In the genomic region with DNA sequence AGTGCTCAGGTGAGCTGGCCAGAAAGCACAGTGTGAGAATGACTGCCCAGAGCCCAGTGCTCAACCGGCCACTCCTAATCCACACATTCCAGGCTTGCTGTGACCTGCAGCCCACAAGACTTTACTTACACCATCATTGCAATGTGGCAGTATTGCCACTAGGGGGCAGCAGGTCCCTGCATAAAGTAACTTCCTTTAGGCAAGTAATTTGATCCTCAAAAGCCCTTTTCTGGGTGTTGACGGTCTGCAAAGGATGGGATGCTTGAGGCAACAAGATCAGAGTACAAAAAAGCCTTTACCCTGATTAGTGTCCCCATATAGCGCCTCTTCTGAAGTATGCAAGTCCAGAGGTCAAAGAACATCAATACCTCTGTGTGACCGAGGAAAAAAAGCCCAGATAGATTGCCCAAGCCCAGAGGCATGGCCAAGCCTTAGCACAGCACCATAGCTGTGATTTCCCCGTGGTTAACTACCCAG, we compare ENCODE assay signal across 8 mouse cellular contexts.
A peak's percentile ranks its signal among the peaks of the same experiment; 100 is the strongest.
DNase-seq lines count a peak whose midpoint lies in the region; ATAC-seq and TF ChIP-seq lines count a peak whose summit lies in the region.

No protein-coding gene starts in this region.

- WGBS in embryonic facial prominence, embryonic 13.5 days: 5% methylated on average over 5 of the region's 5 CpGs
- WGBS in kidney, postnatal 0 days: 7% methylated on average over 5 of the region's 5 CpGs
- 16% methylated on average over 5 of the region's 5 CpGs for WGBS in liver, embryonic 12.5 days (ENCODE audit: insufficient replicate concordance)
- 24% methylated on average over 5 of the region's 5 CpGs for WGBS in neural tube, embryonic 12.5 days
- WGBS in stomach, postnatal 0 days: 16% methylated on average over 5 of the region's 5 CpGs

- 0 out of 2 replicates have a peak, but pooled peaks cover 4% of the 10 kb centered on the region for H3K9me3 ChIP-seq in embryonic facial prominence, embryonic 13.5 days
- no peaks in the 10 kb centered on the region for H3K9me3 ChIP-seq in kidney, postnatal 0 days (replicated peaks; ENCODE audit: low read length)
- H3K9me3 ChIP-seq in liver, embryonic 12.5 days (replicated peaks): no peaks in the 10 kb centered on the region
- peaks cover 6% of the 10 kb centered on the region; the same call in 1 of the 2 replicates for H3K9me3 ChIP-seq in neural tube, embryonic 12.5 days
- no peaks in the 10 kb centered on the region for H3K9me3 ChIP-seq in stomach, postnatal 0 days (ENCODE audit: control insufficient read depth, low read length)

- 0 out of 2 replicates have a peak, but pooled peaks cover 2% of the 10 kb centered on the region for H3K27me3 ChIP-seq in embryonic facial prominence, embryonic 13.5 days
- H3K27me3 ChIP-seq in kidney, postnatal 0 days (ENCODE audit: insufficient read depth, low read length): no peaks in the 10 kb centered on the region
- no peaks in the 10 kb centered on the region for H3K27me3 ChIP-seq in liver, embryonic 12.5 days (replicated peaks)
- H3K27me3 ChIP-seq in neural tube, embryonic 12.5 days (replicated peaks): no peaks in the 10 kb centered on the region
- H3K27me3 ChIP-seq in stomach, postnatal 0 days (ENCODE audit: control insufficient read depth, insufficient read depth, low read length): no peaks in the 10 kb centered on the region

- DNase-seq in A20 (ENCODE audit: low read depth, low spot score): peak; percentile 72
- DNase-seq in adrenal gland, postnatal 4 days (ENCODE audit: low spot score in 2 of 2): peak; percentile 53 to 68
- peak; percentile 72 for DNase-seq in heart, adult 8-10 months (ENCODE audit: low spot score)
- peak; percentile 94 for DNase-seq in kidney, postnatal 0 days (ENCODE audit: low spot score)
- DNase-seq in stomach, postnatal 0 days (ENCODE audit: low spot score): peak; percentile 85

- H3K36me3 ChIP-seq in embryonic facial prominence, embryonic 13.5 days: no peaks in the 10 kb centered on the region
- H3K36me3 ChIP-seq in kidney, postnatal 0 days (ENCODE audit: insufficient read depth, low read length): no peaks in the 10 kb centered on the region
- no peaks in the 10 kb centered on the region for H3K36me3 ChIP-seq in liver, embryonic 12.5 days
- H3K36me3 ChIP-seq in neural tube, embryonic 12.5 days: no peaks in the 10 kb centered on the region
- no peaks in the 10 kb centered on the region for H3K36me3 ChIP-seq in stomach, postnatal 0 days (ENCODE audit: control insufficient read depth, insufficient read depth, low read length)

- ATAC-seq in embryonic facial prominence, embryonic 13.5 days (ENCODE audit: insufficient number of reproducible peaks, insufficient read depth, low FRiP score, low TSS enrichment, low read depth): 0 out of 2 replicates have a peak, but pooled peaks have one; percentile 40
- ATAC-seq in kidney, postnatal 0 days (replicated peaks; ENCODE audit: low FRiP score, low read depth): peak; percentile 64
- peak; percentile 30; the same call in 1 of the 2 replicates for ATAC-seq in liver, embryonic 12.5 days
- ATAC-seq in neural tube, embryonic 12.5 days (ENCODE audit: low FRiP score, low read depth): peak; percentile 50
- peak; percentile 72 for ATAC-seq in stomach, postnatal 0 days (ENCODE audit: low FRiP score, low TSS enrichment)

- no peak overlapping the region for H3K4me3 ChIP-seq in embryonic facial prominence, embryonic 13.5 days
- no peak overlapping the region for H3K4me3 ChIP-seq in kidney, postnatal 0 days (replicated peaks; ENCODE audit: low read depth, low read length)
- no peak overlapping the region for H3K4me3 ChIP-seq in liver, embryonic 12.5 days
- H3K4me3 ChIP-seq in neural tube, embryonic 12.5 days: no peak overlapping the region
- no peak overlapping the region for H3K4me3 ChIP-seq in stomach, postnatal 0 days (ENCODE audit: low read depth, low read length)

- no peak overlapping the region for H3K27ac ChIP-seq in embryonic facial prominence, embryonic 13.5 days
- no peak overlapping the region for H3K27ac ChIP-seq in kidney, postnatal 0 days
- H3K27ac ChIP-seq in liver, embryonic 12.5 days: no peak overlapping the region
- no peak overlapping the region for H3K27ac ChIP-seq in neural tube, embryonic 12.5 days
- H3K27ac ChIP-seq in stomach, postnatal 0 days (replicated peaks): no peak overlapping the region; the same call in 1 of the 2 replicates

- no peak for TF ChIP-seq EP300 in stomach, postnatal 0 days (optimal IDR thresholded peaks at IDR 0.05)

- no peak overlapping the region for H3K9ac ChIP-seq in embryonic facial prominence, embryonic 13.5 days
- H3K9ac ChIP-seq in kidney, postnatal 0 days (ENCODE audit: low read depth, low read length): no peak overlapping the region
- H3K9ac ChIP-seq in liver, embryonic 12.5 days: no peak overlapping the region
- no peak overlapping the region for H3K9ac ChIP-seq in neural tube, embryonic 12.5 days
- no peak overlapping the region for H3K9ac ChIP-seq in stomach, postnatal 0 days (ENCODE audit: low read length)

- no peak overlapping the region for H3K4me2 ChIP-seq in embryonic facial prominence, embryonic 13.5 days
- no peak overlapping the region for H3K4me2 ChIP-seq in kidney, postnatal 0 days (ENCODE audit: low read length)
- no peak overlapping the region for H3K4me2 ChIP-seq in liver, embryonic 12.5 days
- H3K4me2 ChIP-seq in neural tube, embryonic 12.5 days (replicated peaks): no peak overlapping the region
- H3K4me2 ChIP-seq in stomach, postnatal 0 days (replicated peaks; ENCODE audit: low read depth): no peak overlapping the region

- TF ChIP-seq CTCF in kidney, postnatal 0 days (IDR thresholded peaks at IDR 0.05; ENCODE audit: low read depth): peak; percentile 98
- peak; percentile 98 for TF ChIP-seq CTCF in stomach, postnatal 0 days (IDR thresholded peaks at IDR 0.05; ENCODE audit: low read depth)

- H3K4me1 ChIP-seq in embryonic facial prominence, embryonic 13.5 days: peaks cover 2% of the 10 kb centered on the region; the same call in 1 of the 2 replicates
- H3K4me1 ChIP-seq in kidney, postnatal 0 days (replicated peaks; ENCODE audit: insufficient read depth, low read length): no peaks in the 10 kb centered on the region
- no peaks in the 10 kb centered on the region for H3K4me1 ChIP-seq in liver, embryonic 12.5 days
- no peaks in the 10 kb centered on the region for H3K4me1 ChIP-seq in neural tube, embryonic 12.5 days
- H3K4me1 ChIP-seq in stomach, postnatal 0 days (replicated peaks; ENCODE audit: control insufficient read depth, insufficient read depth): peaks cover 3% of the 10 kb centered on the region; the same call in 1 of the 2 replicates
